ENCODE assay signal across 13 mouse cellular contexts in genomic region chr15:93758204-93758836, GRCm38 (mm10).
DNase-seq lines count a peak whose midpoint lies in the region; ATAC-seq and TF ChIP-seq lines count a peak whose summit lies in the region.
"Had no signal": no experiment of that assay in that cellular context is flagged by ENCODE, and none has a peak within 500 bp of the region (broad histone marks: within the 10 kb centered on the region; RNA-seq: fewer than 3 reads in every experiment).

No protein-coding gene starts in this region.

- H3K9me3 ChIP-seq in limb, embryonic 14.5 days (ENCODE audit: control insufficient read depth, low read length): no peaks in the 10 kb centered on the region
- H3K9me3 ChIP-seq in limb, embryonic 10.5 days (replicated peaks): no peaks in the 10 kb centered on the region
- no peaks in the 10 kb centered on the region for H3K9me3 ChIP-seq in midbrain, postnatal 0 days (ENCODE audit: low read length)
- H3K9me3 ChIP-seq: forebrain, embryonic 15.5 days; limb, embryonic 12.5 days; neural tube, embryonic 12.5 days had no signal

- H3K4me3 ChIP-seq in limb, embryonic 14.5 days (replicated peaks; ENCODE audit: low read length): no peak overlapping the region
- H3K4me3 ChIP-seq in limb, embryonic 10.5 days: no peak overlapping the region
- H3K4me3 ChIP-seq in myocyte: no peak overlapping the region
- H3K4me3 ChIP-seq in midbrain, postnatal 0 days (ENCODE audit: low read depth, low read length): no peak overlapping the region
- H3K4me3 ChIP-seq: forebrain, embryonic 15.5 days; limb, embryonic 12.5 days; neural tube, embryonic 12.5 days had no signal

- peaks cover 3% of the 10 kb centered on the region; the same call in 1 of the 2 replicates for H3K4me1 ChIP-seq in limb, embryonic 14.5 days (ENCODE audit: control insufficient read depth, insufficient read depth, low read length)
- H3K4me1 ChIP-seq in limb, embryonic 10.5 days: peaks cover 3% of the 10 kb centered on the region; the same call in 1 of the 2 replicates
- H3K4me1 ChIP-seq in midbrain, postnatal 0 days (ENCODE audit: insufficient read depth, low read length): no peaks in the 10 kb centered on the region
- H3K4me1 ChIP-seq: forebrain, embryonic 15.5 days; neural tube, embryonic 12.5 days had no signal

- no peak overlapping the region for H3K4me2 ChIP-seq in limb, embryonic 14.5 days (replicated peaks; ENCODE audit: low read depth, low read length, severe bottlenecking)
- H3K4me2 ChIP-seq in myocyte (ENCODE audit: low read depth): no peak overlapping the region
- H3K4me2 ChIP-seq in midbrain, postnatal 0 days (ENCODE audit: low read depth, low read length, poor library complexity, severe bottlenecking): no peak overlapping the region
- H3K4me2 ChIP-seq: forebrain, embryonic 15.5 days; limb, embryonic 12.5 days; neural tube, embryonic 12.5 days had no signal

- ATAC-seq in limb, embryonic 14.5 days (ENCODE audit: low FRiP score, low read depth): no peak
- no peak for ATAC-seq in megakaryocyte progenitor cell, adult 5-6 weeks (replicated peaks; ENCODE audit: poor library complexity)
- no peak for ATAC-seq in midbrain, postnatal 0 days (ENCODE audit: low FRiP score)
- ATAC-seq: forebrain, embryonic 15.5 days had no signal

- no peak overlapping the region for H3K9ac ChIP-seq in limb, embryonic 14.5 days (ENCODE audit: low read depth, low read length, severe bottlenecking)
- H3K9ac ChIP-seq in midbrain, postnatal 0 days (replicated peaks; ENCODE audit: low read length, poor library complexity, severe bottlenecking): no peak overlapping the region
- H3K9ac ChIP-seq: forebrain, embryonic 15.5 days; limb, embryonic 12.5 days; neural tube, embryonic 12.5 days had no signal

- TF ChIP-seq CTCF in midbrain, postnatal 0 days (IDR thresholded peaks at IDR 0.05): no peak

- no peaks in the 10 kb centered on the region for H3K27me3 ChIP-seq in limb, embryonic 14.5 days (ENCODE audit: control insufficient read depth, insufficient read depth, low read length)
- no peaks in the 10 kb centered on the region for H3K27me3 ChIP-seq in limb, embryonic 10.5 days (ENCODE audit: low read depth, poor library complexity, severe bottlenecking)
- no peaks in the 10 kb centered on the region for H3K27me3 ChIP-seq in myocyte (ENCODE audit: control insufficient read depth, insufficient read depth, insufficient read length)
- H3K27me3 ChIP-seq in midbrain, postnatal 0 days (ENCODE audit: insufficient read depth, low read length): no peaks in the 10 kb centered on the region
- H3K27me3 ChIP-seq: forebrain, embryonic 15.5 days; neural tube, embryonic 12.5 days had no signal

- H3K27ac ChIP-seq in limb, embryonic 14.5 days (replicated peaks; ENCODE audit: low read depth, low read length): no peak overlapping the region
- H3K27ac ChIP-seq in limb, embryonic 10.5 days: no peak overlapping the region
- no peak overlapping the region for H3K27ac ChIP-seq in midbrain, postnatal 0 days (ENCODE audit: low read depth, low read length)
- H3K27ac ChIP-seq: forebrain, embryonic 15.5 days; limb, embryonic 12.5 days; neural tube, embryonic 12.5 days had no signal

- intact Hi-C loops in heart, postnatal 14 days (cut with DNase I): no loop called here

- no peak for TF ChIP-seq POLR2A in limb, embryonic 14.5 days (IDR thresholded peaks at IDR 0.05; ENCODE audit: borderline replicate concordance, extremely low read depth, insufficient read depth, insufficient read length)
- no peak for TF ChIP-seq POLR2A in myocyte (IDR thresholded peaks at IDR 0.05; ENCODE audit: insufficient read length, low read depth)

- H3ac ChIP-seq in myocyte (ENCODE audit: control insufficient read depth, insufficient read length): no peak overlapping the region

- H3K36me3 ChIP-seq in limb, embryonic 14.5 days (ENCODE audit: control insufficient read depth, insufficient read depth, low read length): no peaks in the 10 kb centered on the region
- no peaks in the 10 kb centered on the region for H3K36me3 ChIP-seq in limb, embryonic 10.5 days
- no peaks in the 10 kb centered on the region for H3K36me3 ChIP-seq in myocyte (ENCODE audit: control insufficient read depth, insufficient read depth)
- H3K36me3 ChIP-seq in midbrain, postnatal 0 days (ENCODE audit: insufficient read depth, low read length): no peaks in the 10 kb centered on the region
- H3K36me3 ChIP-seq: forebrain, embryonic 15.5 days; G1E; limb, embryonic 12.5 days; neural tube, embryonic 12.5 days had no signal

- 74% methylated on average over 8 of the region's 8 CpGs for WGBS in limb, embryonic 14.5 days
- WGBS in limb, embryonic 10.5 days: 89% methylated on average over 8 of the region's 8 CpGs
- 86% methylated on average over 8 of the region's 8 CpGs for WGBS in midbrain, postnatal 0 days

- H3K79me2 ChIP-seq in myocyte (ENCODE audit: control insufficient read depth, insufficient read depth): no peaks in the 10 kb centered on the region

- peak; percentile 47 for DNase-seq in adrenal gland, postnatal 10 days
- no peak for DNase-seq in adrenal gland, postnatal 25 days
- peak; percentile 56 for DNase-seq in limb, embryonic 14.5 days (ENCODE audit: low spot score)
- DNase-seq in limb, embryonic 10.5 days (ENCODE audit: low spot score): no peak
- DNase-seq in heart, postnatal 14 days: peak; percentile 50 to 68
- DNase-seq in midbrain, postnatal 0 days (ENCODE audit: low spot score): no peak
- DNase-seq: cerebellum, adult 11-12 months had no signal

TF ChIP-seq in myocyte, 11 proteins besides CTCF, POLR2A, EP300 and RAD21:
- TF ChIP-seq MYOD1 (IDR thresholded peaks at IDR 0.05; ENCODE audit: control insufficient read depth in 1 of 3, insufficient read length in 2 of 3, low read depth in 2 of 3) (peak in 2 of 3 experiments; percentile 50 to 51), MYOG (IDR thresholded peaks at IDR 0.05; ENCODE audit: control insufficient read depth in 1 of 3, insufficient read depth in 1 of 3, insufficient read length in 2 of 3, low read depth in 2 of 3) (peak in 2 of 3 experiments; percentile 20 to 30), TCF12 (IDR thresholded peaks at IDR 0.05; ENCODE audit: insufficient read depth, poor library complexity, severe bottlenecking) (no peak)

Comparison
In these comparisons a context has a peak if more than half of its experiments do, and no peak if none do; other contexts are left out.
1. DNase-seq: peak in adrenal gland, postnatal 10 days (single experiment), limb, embryonic 14.5 days (single experiment) and heart, postnatal 14 days (2 of 2); none in adrenal gland, postnatal 25 days (single experiment), limb, embryonic 10.5 days (single experiment) and midbrain, postnatal 0 days (single experiment).